Mouse (Mus musculus): ENCODE measurements around the gene Chst14. TPM values are rescaled to one million over a fixed set of nuclear protein-coding genes. Genes with fewer than 3 reads are reported as not detected.

Chst14 gene
- polyA plus RNA-seq, 1 experiment = 10.3 TPM

DNA sequence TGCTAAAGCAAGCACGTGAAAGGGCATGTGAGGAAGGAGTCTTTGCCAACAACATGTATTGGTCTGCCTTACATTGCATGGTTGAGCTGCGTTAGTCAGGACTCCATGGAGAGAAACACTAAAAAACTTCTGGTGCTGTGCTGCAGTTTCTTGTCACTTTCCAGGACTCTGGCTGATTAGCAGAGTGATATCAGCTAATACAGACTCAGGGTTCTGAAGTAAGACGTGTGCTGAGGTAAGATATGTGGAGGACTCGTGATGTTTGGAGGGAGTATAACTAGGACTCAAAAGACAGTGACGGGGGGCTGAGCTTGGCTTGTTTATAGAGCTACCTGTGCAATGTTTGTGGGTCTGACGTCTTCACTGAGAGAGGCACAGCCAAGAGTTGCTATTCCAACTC lies 16.9 kb downstream of the Chst14 start:
- Histone ChIP-seq H3K36me3 (ENCODE audit: control insufficient read depth, insufficient read depth, low read length, poor library complexity, severe bottlenecking) (no peaks in the 10 kb centered on the region), H3K27ac (ENCODE audit: insufficient read depth, low read length) (no peak overlapping the region), H3K4me1 (ENCODE audit: control insufficient read depth, insufficient read depth, low read length) (no peaks in the 10 kb centered on the region), H3K9me3 (replicated peaks; ENCODE audit: control insufficient read depth, insufficient read depth, low read length, poor library complexity, severe bottlenecking) (no peaks in the 10 kb centered on the region), H3K9ac (ENCODE audit: low read depth, poor library complexity, severe bottlenecking) (no peak overlapping the region), H3K4me3 (ENCODE audit: low read depth, low read length) (no peak overlapping the region), H3K27me3 (ENCODE audit: control insufficient read depth, insufficient read depth, low read length, poor library complexity, severe bottlenecking) (no peaks in the 10 kb centered on the region)
- TF ChIP-seq EP300 (IDR thresholded peaks at IDR 0.05; ENCODE audit: insufficient read depth, low read depth, low read length) (no peak), POLR2A (IDR thresholded peaks at IDR 0.05; ENCODE audit: insufficient read depth, low read length) (no peak), CTCF (IDR thresholded peaks at IDR 0.05; ENCODE audit: low read depth, low read length) (no peak)

DNA sequence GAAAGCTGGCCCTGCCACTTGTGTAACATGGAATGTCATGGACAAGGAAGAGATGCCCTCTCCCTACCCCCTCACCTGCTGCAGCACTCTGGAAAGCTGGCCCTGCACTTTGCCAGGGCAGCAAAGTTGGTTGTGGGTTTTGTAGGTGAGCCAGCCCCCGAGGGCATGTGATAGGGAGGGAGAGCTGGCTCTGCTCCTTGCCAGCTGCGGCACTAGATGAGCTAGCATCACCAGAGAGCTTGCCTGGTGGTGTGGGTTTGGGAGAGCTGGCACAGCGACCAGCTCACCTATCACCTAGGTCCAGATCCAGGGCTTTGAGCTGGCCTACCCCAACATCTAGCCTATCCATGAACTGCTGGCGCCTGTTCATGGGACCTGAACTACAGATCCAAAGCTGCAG lies 22.5 kb downstream of the Chst14 start:
- no peak overlapping the region for H3K27ac ChIP-seq (ENCODE audit: insufficient read depth, low read length)
- no peak overlapping the region for H3K4me3 ChIP-seq (ENCODE audit: low read depth, low read length)

DNA sequence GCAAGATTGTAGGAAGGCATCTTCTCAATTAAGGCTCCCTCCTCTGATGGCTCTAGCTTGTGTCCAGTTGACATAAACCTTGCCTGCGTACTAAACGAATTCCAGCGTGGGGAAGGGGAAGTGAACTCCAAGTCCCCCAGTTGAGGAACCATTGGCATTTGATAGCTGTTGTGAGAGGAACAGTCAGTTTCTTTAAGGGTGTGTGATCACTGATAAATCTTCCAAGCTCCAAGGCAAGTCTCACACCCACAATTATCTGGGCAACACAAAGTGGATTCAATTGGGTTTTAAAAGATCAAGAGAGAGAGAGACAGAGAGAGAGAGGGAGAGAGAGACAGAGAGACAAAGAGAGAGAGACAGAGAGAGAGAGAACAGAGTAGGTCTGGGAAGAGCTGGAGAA lies 23.4 kb downstream of the Chst14 start:
- Histone ChIP-seq H3K27ac (ENCODE audit: insufficient read depth, low read length) (no peak overlapping the region), H3K4me1 (ENCODE audit: control insufficient read depth, insufficient read depth, low read length) (no peaks in the 10 kb centered on the region), H3K4me3 (ENCODE audit: low read depth, low read length) (no peak overlapping the region), H3K27me3 (ENCODE audit: control insufficient read depth, insufficient read depth, low read length, poor library complexity, severe bottlenecking) (no peaks in the 10 kb centered on the region), H3K36me3 (ENCODE audit: control insufficient read depth, insufficient read depth, low read length, poor library complexity, severe bottlenecking) (no peaks in the 10 kb centered on the region), H3K9ac (ENCODE audit: low read depth, poor library complexity, severe bottlenecking) (no peak overlapping the region), H3K9me3 (replicated peaks; ENCODE audit: control insufficient read depth, insufficient read depth, low read length, poor library complexity, severe bottlenecking) (0 out of 2 replicates have a peak, but pooled peaks cover 3% of the 10 kb centered on the region)
- TF ChIP-seq EP300 (IDR thresholded peaks at IDR 0.05; ENCODE audit: insufficient read depth, low read depth, low read length) (no peak), POLR2A (IDR thresholded peaks at IDR 0.05; ENCODE audit: insufficient read depth, low read length) (no peak), CTCF (IDR thresholded peaks at IDR 0.05; ENCODE audit: low read depth, low read length) (no peak)

More for the DNA sequence above, 22.5 kb downstream of the Chst14 start:
- Histone ChIP-seq H3K4me1 (ENCODE audit: control insufficient read depth, insufficient read depth, low read length) (no peaks in the 10 kb centered on the region), H3K27me3 (ENCODE audit: control insufficient read depth, insufficient read depth, low read length, poor library complexity, severe bottlenecking) (no peaks in the 10 kb centered on the region), H3K9me3 (replicated peaks; ENCODE audit: control insufficient read depth, insufficient read depth, low read length, poor library complexity, severe bottlenecking) (0 out of 2 replicates have a peak, but pooled peaks cover 3% of the 10 kb centered on the region), H3K36me3 (ENCODE audit: control insufficient read depth, insufficient read depth, low read length, poor library complexity, severe bottlenecking) (no peaks in the 10 kb centered on the region), H3K9ac (ENCODE audit: low read depth, poor library complexity, severe bottlenecking) (no peak overlapping the region)
- no peak for TF ChIP-seq CTCF (IDR thresholded peaks at IDR 0.05; ENCODE audit: low read depth, low read length)

DNA sequence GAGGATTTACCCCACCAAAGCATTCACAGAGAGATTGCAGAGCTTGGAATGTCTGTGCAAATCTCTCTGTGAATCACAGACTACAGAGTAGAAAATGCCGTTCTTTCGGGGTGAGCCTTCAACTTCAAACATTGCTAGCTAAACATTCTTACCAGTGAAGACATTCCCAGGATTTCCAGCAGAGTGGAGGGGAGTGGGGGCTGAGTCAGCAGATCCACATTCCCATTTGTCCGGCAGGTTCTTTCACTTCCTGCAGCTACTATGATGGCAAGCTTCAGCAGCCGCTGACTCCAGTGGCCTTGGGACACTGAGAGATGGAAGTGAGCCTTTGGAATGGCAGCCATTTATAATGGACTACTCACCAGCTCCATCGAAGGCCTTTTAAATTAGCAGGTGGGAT lies 30.2 kb downstream of the Chst14 start:
- no peaks in the 10 kb centered on the region for H3K4me1 ChIP-seq (ENCODE audit: control insufficient read depth, insufficient read depth, low read length)
- TF ChIP-seq EP300 (IDR thresholded peaks at IDR 0.05; ENCODE audit: insufficient read depth, low read depth, low read length) (no peak), CTCF (IDR thresholded peaks at IDR 0.05; ENCODE audit: low read depth, low read length) (no peak), POLR2A (IDR thresholded peaks at IDR 0.05; ENCODE audit: insufficient read depth, low read length) (no peak)
- no peak overlapping the region for H3K27ac ChIP-seq (ENCODE audit: insufficient read depth, low read length)

DNA sequence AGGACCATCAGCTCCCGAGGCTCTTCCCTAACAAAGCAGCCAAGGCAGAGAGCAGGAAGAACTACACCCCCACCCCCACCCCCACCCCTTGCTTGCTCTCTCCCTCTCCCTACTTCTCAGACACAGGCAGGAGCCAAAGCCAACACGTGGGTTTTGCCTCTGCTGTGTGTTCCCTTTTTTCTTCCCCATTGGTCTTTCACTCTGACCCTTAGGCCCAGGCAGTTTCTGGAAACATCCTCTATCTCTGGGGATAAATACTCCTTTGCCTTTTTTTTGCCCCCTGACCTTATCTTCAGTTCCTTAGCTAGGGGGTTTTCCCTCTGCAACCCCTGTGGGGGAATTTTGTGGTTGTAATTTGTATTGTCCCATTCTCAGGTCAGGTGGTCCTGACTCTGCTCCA lies 33.3 kb downstream of the Chst14 start:
- Histone ChIP-seq H3K36me3 (ENCODE audit: control insufficient read depth, insufficient read depth, low read length, poor library complexity, severe bottlenecking) (no peaks in the 10 kb centered on the region), H3K27ac (ENCODE audit: insufficient read depth, low read length) (no peak overlapping the region), H3K27me3 (ENCODE audit: control insufficient read depth, insufficient read depth, low read length, poor library complexity, severe bottlenecking) (no peaks in the 10 kb centered on the region), H3K9ac (ENCODE audit: low read depth, poor library complexity, severe bottlenecking) (no peak overlapping the region), H3K9me3 (replicated peaks; ENCODE audit: control insufficient read depth, insufficient read depth, low read length, poor library complexity, severe bottlenecking) (no peaks in the 10 kb centered on the region), H3K4me3 (ENCODE audit: low read depth, low read length) (no peak overlapping the region), H3K4me1 (ENCODE audit: control insufficient read depth, insufficient read depth, low read length) (no peaks in the 10 kb centered on the region)
- no peak for TF ChIP-seq CTCF (IDR thresholded peaks at IDR 0.05; ENCODE audit: low read depth, low read length)
- TF ChIP-seq EP300 (IDR thresholded peaks at IDR 0.05; ENCODE audit: insufficient read depth, low read depth, low read length) = no peak
- TF ChIP-seq POLR2A (IDR thresholded peaks at IDR 0.05; ENCODE audit: insufficient read depth, low read length) = no peak

More for the DNA sequence above, 30.2 kb downstream of the Chst14 start:
- 0 out of 2 replicates have a peak, but pooled peaks cover 3% of the 10 kb centered on the region for H3K9me3 ChIP-seq (replicated peaks; ENCODE audit: control insufficient read depth, insufficient read depth, low read length, poor library complexity, severe bottlenecking)
- no peaks in the 10 kb centered on the region for H3K27me3 ChIP-seq (ENCODE audit: control insufficient read depth, insufficient read depth, low read length, poor library complexity, severe bottlenecking)
- H3K36me3 ChIP-seq (ENCODE audit: control insufficient read depth, insufficient read depth, low read length, poor library complexity, severe bottlenecking) = no peaks in the 10 kb centered on the region
- H3K4me3 ChIP-seq (ENCODE audit: low read depth, low read length) = no peak overlapping the region
- no peak overlapping the region for H3K9ac ChIP-seq (ENCODE audit: low read depth, poor library complexity, severe bottlenecking)

DNA sequence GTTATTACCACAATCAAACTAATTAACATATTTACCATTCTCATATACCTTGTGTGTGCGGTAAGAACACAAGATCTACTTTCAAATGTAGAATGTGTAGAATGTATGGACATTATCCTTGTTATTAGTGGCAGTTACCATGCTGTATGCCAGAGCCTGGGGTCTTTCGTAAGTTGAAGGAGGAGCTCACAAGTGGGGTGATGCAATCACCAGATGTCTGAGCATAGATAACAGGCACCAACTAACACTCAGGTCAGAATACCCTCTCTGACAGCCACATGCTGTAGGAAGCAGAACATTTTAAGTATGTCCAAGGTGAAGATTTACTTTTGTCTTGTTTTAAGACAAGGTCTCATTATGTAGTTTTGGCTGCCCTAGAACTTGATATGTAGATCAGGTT lies 34.1 kb downstream of the Chst14 start:
- no peaks in the 10 kb centered on the region for H3K4me1 ChIP-seq (ENCODE audit: control insufficient read depth, insufficient read depth, low read length)
- no peak overlapping the region for H3K9ac ChIP-seq (ENCODE audit: low read depth, poor library complexity, severe bottlenecking)
- TF ChIP-seq CTCF (IDR thresholded peaks at IDR 0.05; ENCODE audit: low read depth, low read length) (no peak), EP300 (IDR thresholded peaks at IDR 0.05; ENCODE audit: insufficient read depth, low read depth, low read length) (no peak), POLR2A (IDR thresholded peaks at IDR 0.05; ENCODE audit: insufficient read depth, low read length) (no peak)
- no peaks in the 10 kb centered on the region for H3K36me3 ChIP-seq (ENCODE audit: control insufficient read depth, insufficient read depth, low read length, poor library complexity, severe bottlenecking)
- H3K4me3 ChIP-seq (ENCODE audit: low read depth, low read length) = no peak overlapping the region
- no peaks in the 10 kb centered on the region for H3K27me3 ChIP-seq (ENCODE audit: control insufficient read depth, insufficient read depth, low read length, poor library complexity, severe bottlenecking)
- H3K27ac ChIP-seq (ENCODE audit: insufficient read depth, low read length) = no peak overlapping the region
- no peaks in the 10 kb centered on the region for H3K9me3 ChIP-seq (replicated peaks; ENCODE audit: control insufficient read depth, insufficient read depth, low read length, poor library complexity, severe bottlenecking)

Measured in ES-Bruce4 (cell line).